Mouse (Mus musculus) intestine, embryonic 14.5 days (tissue): ENCODE measurements at regions not wholly inside any gene's neighbourhood (a gene's known extent, or its start where the extent isn't known, plus 50 kb on each side); places are given as distances from the start of the nearest gene placed in this dataset.

Experiments used
- ATAC-seq: fragments of 200-750 bp; cut with Nextera tagmentation; replicated peaks from 2 replicates; pipeline ENCODE4 v1.8.0; 2017; ENCODE audit warnings: low read depth, moderate number of reproducible peaks, moderate TSS enrichment, moderate library complexity; ENCODE audit not compliant: low FRiP score, low TSS enrichment
- DNase-seq: peaks from one replicate; pipeline ENCODE4 v3.0.0-alpha.2; 2018; ENCODE audit warnings: low spot score
- H3K27ac ChIP-seq: fragments of 300-500 bp; sonication (generic); 2 replicates; pipeline ENCODE4 v1.5.1; 2014; ENCODE audit warnings: low read depth, mild to moderate bottlenecking, control low read depth
- H3K27me3 ChIP-seq: fragments of 300-500 bp; sonication (generic); replicated peaks from 2 replicates; pipeline ENCODE4 v1.6.1; 2014; ENCODE audit warnings: low read length, control low read depth; ENCODE audit not compliant: control insufficient read depth, insufficient read depth
- H3K36me3 ChIP-seq: fragments of 300-500 bp; sonication (generic); 2 replicates; pipeline ENCODE4 v1.6.1; 2014; ENCODE audit warnings: low read length, control low read depth; ENCODE audit not compliant: control insufficient read depth, insufficient read depth
- H3K4me1 ChIP-seq: fragments of 300-500 bp; sonication (generic); replicated peaks from 2 replicates; pipeline ENCODE4 v1.6.1; 2014; ENCODE audit warnings: low read length, control low read depth, mixed read lengths; ENCODE audit not compliant: control insufficient read depth, insufficient read depth
- H3K4me2 ChIP-seq: fragments of 300-500 bp; sonication (generic); 2 replicates; pipeline ENCODE4 v1.6.1; 2014; ENCODE audit warnings: low read length
- H3K4me3 ChIP-seq: fragments of 300-500 bp; sonication (generic); 2 replicates; pipeline ENCODE4 v1.5.1; 2014; ENCODE audit warnings: low read depth, low read length, control low read depth, mixed read lengths
- H3K9ac ChIP-seq: fragments of 300-500 bp; sonication (generic); 2 replicates; pipeline ENCODE4 v1.6.1; 2014; ENCODE audit warnings: mild to moderate bottlenecking, low read length
- H3K9me3 ChIP-seq: fragments of 300-500 bp; sonication (generic); 2 replicates; pipeline ENCODE4 v1.6.1; 2016; ENCODE audit warnings: low read length, control low read depth; ENCODE audit not compliant: control insufficient read depth
- WGBS: fragments of 180-500 bp; shearing (Covaris S2); extraction: QIAGEN DNeasy Blood & Tissue Kit; methylation state at CpG from one replicate; pipeline ENCODE4 v1.1.7; 2014; 5-methylcytosine and 5-hydroxymethylcytosine counted together

DNA sequence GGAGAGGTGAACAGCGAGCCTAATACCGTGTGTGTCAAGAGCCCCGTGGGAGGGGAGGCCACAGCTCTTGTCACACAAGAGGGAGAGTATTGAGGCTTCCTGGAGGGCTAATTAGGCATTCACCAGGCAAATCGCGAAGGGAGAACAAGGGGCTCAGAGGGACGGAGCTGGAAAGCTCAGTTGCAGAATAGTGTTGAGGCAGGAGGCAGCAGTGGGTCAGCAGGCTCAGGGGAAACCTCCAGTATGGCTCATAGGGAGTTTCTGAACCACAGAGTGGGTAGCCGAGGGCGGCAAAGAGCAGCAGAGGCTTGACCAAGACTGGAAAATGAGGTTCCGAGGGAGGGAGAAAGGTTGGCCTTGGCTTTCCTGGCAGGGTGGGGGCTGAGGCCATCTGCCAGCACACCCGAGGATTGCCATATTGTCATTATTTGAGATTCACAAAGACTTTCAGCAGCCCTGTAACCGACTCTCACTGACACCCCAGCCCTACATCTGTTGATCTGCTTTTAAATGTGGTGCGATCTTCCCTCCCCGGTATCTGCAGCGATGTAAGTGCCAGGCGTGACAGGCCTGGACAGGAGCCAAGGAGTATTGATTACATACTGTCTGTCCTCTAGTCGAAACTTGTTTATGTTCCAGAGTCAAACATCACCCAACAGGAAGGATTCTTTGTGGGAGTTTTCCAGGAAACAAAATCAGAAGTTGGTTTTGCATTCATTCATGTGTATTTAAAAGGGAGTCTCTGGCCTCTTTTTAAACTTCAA is 198.5 kb downstream of the Enc1 start:
- ATAC-seq (no peak), DNase-seq (peak; percentile 63)
- Histone ChIP-seq H3K9me3 (no peaks in the 10 kb centered on the region), H3K4me1 (peaks cover 47% of the 10 kb centered on the region), H3K4me2 (peak overlapping the region; percentile 27), H3K4me3 (no peak overlapping the region), H3K36me3 (no peaks in the 10 kb centered on the region), H3K27me3 (no peaks in the 10 kb centered on the region), H3K9ac (no peak overlapping the region), H3K27ac (0 out of 2 replicates have a peak overlapping the region, but pooled peaks have one; percentile 10)
- WGBS, result 15% methylated on average over 16 of the region's 16 CpGs

DNA sequence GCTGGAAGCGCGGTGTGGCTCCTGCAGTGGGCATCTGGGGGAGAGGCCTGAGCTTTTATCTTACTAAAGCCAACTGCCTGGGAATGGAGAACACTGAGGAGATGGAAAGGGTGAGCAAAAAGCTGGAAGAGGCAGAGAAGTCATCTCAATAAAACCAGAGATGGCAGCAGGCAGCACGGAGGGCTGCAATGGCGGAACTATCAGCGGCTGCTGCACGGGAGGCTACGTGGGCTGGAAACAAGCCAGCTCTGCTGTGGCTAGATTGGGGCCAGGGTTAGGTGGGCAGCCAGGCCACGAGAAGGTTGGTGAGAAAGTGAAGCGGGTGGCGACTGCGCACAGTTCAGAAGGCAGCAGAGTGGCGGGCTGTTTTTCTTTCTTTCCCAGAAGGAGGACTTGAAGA is 197.8 kb downstream of the Enc1 start:
- Histone ChIP-seq H3K27me3 (no peaks in the 10 kb centered on the region), H3K36me3 (no peaks in the 10 kb centered on the region), H3K4me1 (peaks cover 47% of the 10 kb centered on the region), H3K27ac (0 out of 2 replicates have a peak overlapping the region, but pooled peaks have one; percentile 2), H3K4me2 (peak overlapping the region; percentile 27), H3K9me3 (no peaks in the 10 kb centered on the region), H3K4me3 (no peak overlapping the region), H3K9ac (no peak overlapping the region)
- WGBS, result 47% methylated on average over 12 of the region's 12 CpGs
- DNase-seq, result no peak
- no peak for ATAC-seq

DNA sequence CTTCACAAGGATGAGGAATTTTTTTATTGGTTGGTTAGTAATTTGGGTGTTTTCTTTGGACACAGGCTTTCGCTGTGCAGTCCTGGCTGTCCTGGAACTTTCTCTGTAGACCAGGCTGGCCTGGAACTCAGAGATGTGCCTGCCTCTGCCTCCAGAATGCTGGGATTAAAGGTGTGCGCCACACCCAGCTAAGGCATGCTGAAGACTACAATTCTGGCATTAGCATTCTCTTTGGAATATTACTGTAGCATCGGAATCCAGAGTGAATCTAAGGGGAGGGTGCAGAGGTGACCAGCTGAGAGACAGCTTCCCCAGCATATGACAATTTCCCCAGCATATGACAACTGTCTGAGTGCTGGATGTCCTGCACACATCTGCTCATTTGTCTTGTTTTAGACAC is 197.4 kb downstream of the Enc1 start:
- Histone ChIP-seq H3K4me2 (no peak overlapping the region), H3K9ac (no peak overlapping the region), H3K9me3 (no peaks in the 10 kb centered on the region), H3K36me3 (no peaks in the 10 kb centered on the region), H3K4me3 (no peak overlapping the region), H3K27ac (no peak overlapping the region), H3K4me1 (peaks cover 47% of the 10 kb centered on the region), H3K27me3 (no peaks in the 10 kb centered on the region)
- no peak for DNase-seq
- no peak for ATAC-seq
- WGBS, result 95% methylated on average over 3 of the region's 3 CpGs

DNA sequence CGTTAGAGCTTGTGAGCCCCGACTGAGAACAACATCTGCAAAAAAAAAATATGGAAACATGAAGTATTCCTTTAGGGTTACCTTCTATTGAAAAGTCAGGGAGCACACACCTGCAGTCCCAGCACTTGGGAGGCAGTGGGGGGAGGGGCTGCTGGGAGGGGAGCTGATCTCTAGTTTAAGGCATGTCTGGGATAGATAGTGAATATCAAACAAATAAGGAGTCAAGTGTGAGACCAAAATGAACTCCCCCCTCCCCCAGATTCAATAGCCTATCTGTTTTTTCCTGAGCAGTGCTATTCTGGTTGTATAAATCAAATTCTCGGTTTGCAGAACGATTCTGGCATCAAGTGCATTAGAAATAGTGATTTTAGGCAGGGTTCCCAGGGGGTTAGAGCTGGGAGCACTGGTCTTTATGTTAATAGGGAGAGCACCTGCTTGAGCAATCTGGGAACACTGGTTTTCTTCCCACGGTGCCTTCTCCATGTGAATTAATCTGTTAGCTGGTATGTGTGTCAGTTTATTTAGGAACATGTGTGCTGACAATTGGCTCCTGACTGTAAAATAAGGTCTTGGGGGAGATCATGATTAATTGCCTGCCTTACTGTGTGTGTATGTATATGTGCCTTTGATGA is 195.9 kb downstream of the Enc1 start:
- H3K36me3 ChIP-seq, result no peaks in the 10 kb centered on the region
- no peaks in the 10 kb centered on the region for H3K9me3 ChIP-seq
- no peak overlapping the region for H3K9ac ChIP-seq
- DNase-seq, result no peak
- H3K4me1 ChIP-seq, result peaks cover 37% of the 10 kb centered on the region
- H3K4me3 ChIP-seq, result no peak overlapping the region
- H3K4me2 ChIP-seq, result no peak overlapping the region
- peak overlapping the region; percentile 80; the same call in 1 of the 2 replicates for H3K27ac ChIP-seq
- no peaks in the 10 kb centered on the region for H3K27me3 ChIP-seq
- WGBS, result 22% methylated on average over 5 of the region's 5 CpGs
- no peak for ATAC-seq

DNA sequence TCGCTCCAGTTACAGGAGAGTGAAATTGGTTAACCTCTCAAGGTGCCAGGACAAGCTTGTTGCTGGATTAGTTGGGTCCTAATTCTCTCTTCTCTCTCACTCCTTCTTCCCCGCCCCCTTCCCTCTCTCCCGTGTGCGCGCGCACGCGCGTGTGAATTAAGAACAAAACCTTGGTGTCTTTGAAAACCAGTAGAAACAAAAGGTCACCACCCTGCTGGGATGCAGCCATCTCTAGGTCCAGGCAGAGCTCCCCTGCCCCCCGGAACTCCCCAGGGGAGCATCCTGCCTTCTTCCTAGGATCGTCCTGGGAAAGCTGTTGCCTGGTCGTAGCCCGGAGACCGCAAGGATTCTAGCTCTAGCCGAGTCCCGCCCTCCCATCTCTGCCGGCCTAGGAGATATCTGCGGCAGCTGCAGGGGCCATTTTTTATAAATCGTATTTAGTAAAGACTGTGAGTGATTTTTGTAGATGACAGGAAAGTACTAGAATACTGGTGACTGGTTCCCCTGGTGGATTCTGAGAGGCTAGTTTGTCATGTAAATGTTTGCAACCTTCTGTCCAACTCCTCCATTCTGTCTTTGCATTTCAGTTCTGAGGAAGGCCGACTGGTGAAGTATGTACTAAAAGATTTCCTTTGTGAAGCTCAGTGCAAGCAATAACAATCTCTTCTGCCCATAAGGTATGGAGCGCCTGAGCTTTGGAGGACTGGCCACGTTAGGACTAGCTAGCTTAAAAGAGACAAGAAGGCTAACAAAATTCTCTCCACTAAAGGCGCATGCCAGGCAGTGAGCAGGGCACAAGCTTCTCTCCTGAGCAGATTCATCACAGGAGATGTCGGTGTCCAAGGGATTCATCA is 195.2 kb downstream of the Enc1 start:
- Histone ChIP-seq H3K4me3 (peak overlapping the region; percentile 15), H3K9me3 (no peaks in the 10 kb centered on the region), H3K36me3 (no peaks in the 10 kb centered on the region), H3K4me2 (peak overlapping the region; percentile 52), H3K27ac (peak overlapping the region; percentile 80), H3K4me1 (peaks cover 37% of the 10 kb centered on the region), H3K27me3 (no peaks in the 10 kb centered on the region), H3K9ac (peak overlapping the region; percentile 28)
- DNase-seq, result peak; percentile 80
- WGBS, result 11% methylated on average over 24 of the region's 24 CpGs
- peak; percentile 47; the same call in 1 of the 2 replicates for ATAC-seq

DNA sequence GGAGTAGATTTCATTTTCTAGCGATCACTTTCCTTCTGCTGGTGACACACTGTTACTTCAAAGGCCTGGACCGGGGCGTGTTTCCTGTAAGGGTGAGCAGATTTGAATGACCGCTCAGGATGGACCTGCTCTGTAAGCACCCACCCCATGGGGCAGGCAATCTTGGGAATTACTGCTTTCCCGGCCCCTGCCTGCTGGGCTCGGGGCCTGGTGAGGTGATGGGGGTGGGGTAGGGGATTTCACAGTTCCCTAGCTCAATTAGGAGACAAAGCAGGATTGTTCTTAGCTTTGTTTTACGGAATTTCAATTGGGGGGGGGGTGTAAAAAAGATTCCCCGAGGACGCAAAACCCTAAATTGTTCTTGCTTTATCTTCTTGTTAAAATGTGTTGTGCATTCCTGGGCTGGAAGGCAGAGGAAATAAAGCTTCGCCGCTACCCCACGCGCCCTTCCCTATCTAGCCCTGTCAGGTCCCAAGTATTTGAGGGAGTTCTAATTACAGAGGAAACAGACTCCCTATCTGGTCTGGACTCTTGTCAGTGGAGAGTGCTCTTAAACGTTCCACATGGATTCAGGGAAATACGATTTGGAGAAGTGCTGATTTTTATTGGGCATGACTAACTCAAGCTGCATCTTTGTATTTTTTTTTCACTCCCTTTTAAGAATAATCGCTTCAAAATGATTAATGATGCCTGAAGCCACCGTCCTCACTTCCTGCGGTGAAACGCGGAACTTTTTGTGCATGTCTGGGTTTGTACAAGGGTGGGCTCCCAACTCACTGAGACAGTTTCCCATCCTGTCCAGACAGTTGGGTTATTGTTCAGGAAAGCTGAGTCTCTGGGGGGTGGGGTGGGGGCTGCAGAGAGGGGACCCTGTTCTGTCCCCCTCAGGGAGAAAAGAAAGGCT is 194.3 kb downstream of the Enc1 start:
- peak overlapping the region; percentile 28 for H3K9ac ChIP-seq
- no peaks in the 10 kb centered on the region for H3K36me3 ChIP-seq
- DNase-seq (peak; percentile 68), ATAC-seq (peak; percentile 69; the same call in 1 of the 2 replicates)
- peak overlapping the region; percentile 80 for H3K27ac ChIP-seq
- peak overlapping the region; percentile 15 for H3K4me3 ChIP-seq
- H3K9me3 ChIP-seq, result no peaks in the 10 kb centered on the region
- peaks cover 34% of the 10 kb centered on the region for H3K4me1 ChIP-seq
- H3K27me3 ChIP-seq, result no peaks in the 10 kb centered on the region
- peak overlapping the region; percentile 52 for H3K4me2 ChIP-seq
- WGBS, result 9% methylated on average over 20 of the region's 20 CpGs

DNA sequence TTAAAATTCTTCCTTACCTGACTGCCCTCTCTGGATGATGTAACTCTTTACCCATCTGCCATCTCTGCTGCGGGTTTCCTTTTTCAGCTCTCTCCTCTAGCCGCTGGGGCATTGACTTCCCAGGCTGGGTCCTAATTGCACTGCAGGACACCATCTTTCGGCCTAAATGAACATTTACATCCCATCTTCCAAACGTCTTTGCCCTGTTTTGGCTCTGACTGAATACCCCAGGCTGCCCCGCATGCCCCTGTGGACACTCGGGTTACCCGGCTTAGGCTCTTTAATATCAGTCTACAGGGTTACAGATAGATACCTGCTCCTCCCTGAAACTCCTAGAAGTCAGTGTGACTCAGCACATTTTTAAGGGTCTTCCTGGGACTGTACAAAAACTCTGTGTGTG is 193.3 kb downstream of the Enc1 start:
- 74% methylated on average over 7 of the region's 7 CpGs for WGBS
- Histone ChIP-seq H3K36me3 (no peaks in the 10 kb centered on the region), H3K4me2 (no peak overlapping the region), H3K4me1 (peaks cover 24% of the 10 kb centered on the region), H3K4me3 (no peak overlapping the region), H3K27ac (no peak overlapping the region), H3K9me3 (no peaks in the 10 kb centered on the region), H3K27me3 (no peaks in the 10 kb centered on the region), H3K9ac (no peak overlapping the region)
- ATAC-seq (no peak), DNase-seq (no peak)

DNA sequence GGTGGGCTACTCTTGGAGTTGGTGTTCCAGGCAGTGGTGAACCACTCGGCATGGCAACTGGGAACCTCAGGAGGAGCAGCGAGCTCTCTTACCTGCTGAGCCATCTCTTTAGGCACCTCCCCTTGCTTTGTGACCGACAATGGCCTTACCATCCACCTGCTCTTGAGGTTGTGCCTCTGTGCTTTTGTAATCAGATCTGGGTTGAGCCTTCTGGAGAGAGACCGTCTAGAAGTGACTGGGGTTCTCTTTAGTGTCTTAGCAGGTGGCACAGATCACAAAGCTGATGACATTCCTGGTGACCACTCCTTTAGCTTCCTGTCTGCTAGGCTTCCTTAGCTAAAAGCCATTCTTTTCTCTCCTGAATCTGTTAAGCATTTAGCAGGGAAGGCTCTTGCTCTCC is 191.7 kb downstream of the Enc1 start:
- no peak for ATAC-seq
- WGBS, result 64% methylated on average over 4 of the region's 4 CpGs
- no peaks in the 10 kb centered on the region for H3K9me3 ChIP-seq
- peaks cover 15% of the 10 kb centered on the region for H3K4me1 ChIP-seq
- no peaks in the 10 kb centered on the region for H3K36me3 ChIP-seq
- no peak overlapping the region for H3K4me3 ChIP-seq
- no peak for DNase-seq
- H3K27ac ChIP-seq, result no peak overlapping the region
- H3K4me2 ChIP-seq, result no peak overlapping the region
- no peaks in the 10 kb centered on the region for H3K27me3 ChIP-seq
- no peak overlapping the region for H3K9ac ChIP-seq
